Mouse (Mus musculus): Measurements from ENCODE around the gene Asb11.

- TF ChIP-seq POLR2A (IDR thresholded peaks at IDR 0.05; ENCODE audit: insufficient read depth, low read depth, low read length) (peak; percentile 84), CTCF (IDR thresholded peaks at IDR 0.05) (no peak)
Observed at GRCm38 (mm10) chrX:164419471-164419939, 17.3 kb upstream of the Asb11 start, which contains the start of gene Piga.

Data from heart, adult 2 months (tissue).